Mouse (Mus musculus) spleen, postnatal 4 days (tissue): ENCODE data around the gene Tmem213.

Experiments
- DNase-seq, 2 experiments: peaks; one replicate each; pipeline ENCODE4 v3.0.0; 2022; ENCODE audit warnings: low spot score in 2 of 2

The Tmem213 gene

GRCm38 (mm10) chr6:38116107-38116770 lies 7.2 kb downstream of the Tmem213 start:
- no peak for DNase-seq

GRCm38 (mm10) chr6:38118341-38118740 lies 9.3 kb downstream of the Tmem213 start:
- DNase-seq = no peak

DNA sequence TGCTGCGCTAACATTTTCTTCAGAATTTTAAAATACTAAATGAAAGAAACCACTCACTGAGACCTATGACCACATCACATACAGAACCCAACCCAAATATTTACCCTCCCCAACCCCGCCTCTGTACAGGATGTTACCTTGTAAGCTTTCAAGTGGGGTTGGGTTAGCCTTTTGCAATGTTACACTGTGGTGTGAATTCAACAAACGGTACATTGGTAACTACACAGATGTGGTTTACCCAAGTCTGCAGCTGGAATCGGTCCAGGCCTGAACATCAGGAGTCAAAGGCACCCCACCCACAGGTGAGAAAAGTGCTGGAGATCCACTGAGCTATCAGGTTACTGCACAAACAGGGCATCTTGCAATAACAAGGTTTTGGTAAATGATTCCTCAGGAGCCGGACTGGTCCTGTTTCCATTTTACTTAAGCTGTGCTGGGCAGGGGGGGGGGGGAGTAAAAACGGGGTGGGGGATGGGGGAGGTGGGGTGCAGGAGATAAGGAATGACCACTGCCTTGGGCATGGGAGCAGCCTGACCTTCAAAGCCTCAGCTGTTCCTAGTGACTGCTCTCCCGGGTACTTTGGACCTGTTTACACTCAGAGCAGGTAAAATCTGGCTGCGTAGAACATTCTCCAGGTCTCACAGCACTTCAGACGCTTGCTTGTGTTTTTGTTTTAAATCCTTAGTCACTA lies 11.8 kb downstream of the Tmem213 start:
- no peak for DNase-seq

- no peak for DNase-seq
These were observed 12.8 kb downstream of the Tmem213 start for GRCm38 (mm10) chr6:38121843-38122242.

DNA sequence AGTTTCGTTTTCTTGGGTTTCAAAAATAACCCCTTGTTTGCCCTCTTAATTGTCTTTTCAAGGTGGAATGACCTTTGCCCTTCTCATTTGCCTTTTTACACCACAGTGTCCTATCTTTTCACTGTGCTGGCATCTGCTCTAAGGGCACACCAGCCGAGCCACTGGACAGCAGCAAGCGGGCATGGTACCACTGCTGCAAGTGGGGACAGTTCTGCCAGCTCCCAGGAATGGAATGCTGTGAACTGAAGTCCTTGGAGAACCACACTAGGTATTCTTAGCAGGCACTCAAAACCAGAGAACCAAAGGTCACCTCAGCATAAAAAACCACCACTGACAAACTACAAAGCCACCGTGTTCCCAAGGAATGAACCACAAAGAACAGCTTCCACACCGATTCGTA lies 13.7 kb downstream of the Tmem213 start:
- DNase-seq = no peak

GRCm38 (mm10) chr6:38123471-38124206 lies 14.6 kb downstream of the Tmem213 start:
- no peak for DNase-seq

DNA sequence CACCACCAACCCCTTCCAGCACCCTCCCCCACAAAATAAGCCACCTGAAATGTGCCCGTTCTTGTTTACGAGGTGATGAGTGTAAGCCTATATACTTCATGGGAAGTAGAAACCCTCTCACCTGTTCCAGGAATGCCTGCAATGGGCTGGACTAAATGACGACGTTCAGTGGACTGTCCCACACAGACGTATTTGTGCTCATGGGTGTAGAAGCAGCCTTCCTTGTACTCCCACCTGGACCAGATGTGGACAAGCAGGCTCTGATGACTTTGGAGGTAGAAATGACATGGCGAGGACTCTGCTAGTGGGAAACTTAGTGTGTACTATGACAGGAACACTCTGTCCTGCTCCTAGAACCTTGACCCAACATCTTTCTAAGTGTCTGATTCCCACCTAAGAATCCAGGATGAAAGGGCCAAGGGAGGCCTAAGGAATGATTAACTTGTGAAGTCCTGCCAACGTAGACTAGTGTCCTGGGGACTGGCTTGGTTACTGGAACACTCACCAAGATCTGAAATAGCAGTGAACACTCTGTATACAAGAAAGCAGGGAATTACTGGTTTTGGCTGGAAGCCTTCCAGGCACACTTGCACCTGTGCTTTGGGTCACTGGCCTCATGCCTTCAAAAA lies 15.3 kb downstream of the Tmem213 start, which contains the start of gene Atp6v0a4:
Gene Atp6v0a4 (minus strand): TSS at position 380 of the 629 bp plus-strand sequence.
- DNase-seq = no peak

- DNase-seq = no peak
These were observed 15.8 kb downstream of the Tmem213 start for GRCm38 (mm10) chr6:38124882-38125281.

DNA sequence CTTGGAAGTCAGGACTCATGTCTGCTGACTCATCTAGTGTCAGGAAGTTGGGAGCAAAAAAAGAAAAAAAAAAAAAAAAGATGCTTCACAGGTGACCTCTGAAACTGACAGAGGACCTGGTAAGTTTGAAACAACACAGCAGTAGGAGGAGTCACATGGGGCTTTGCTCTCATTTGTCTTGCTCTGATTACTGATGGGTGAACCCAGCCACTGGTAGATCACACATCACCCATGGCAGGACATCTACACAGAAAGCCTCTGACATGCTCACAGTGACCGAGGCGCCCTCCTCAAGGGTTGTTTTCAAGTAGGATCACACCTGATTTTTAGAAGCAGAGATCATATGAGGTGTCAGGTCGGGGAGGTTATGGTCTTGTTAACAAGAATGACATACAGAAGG lies 16.4 kb downstream of the Tmem213 start:
- DNase-seq = no peak

DNA sequence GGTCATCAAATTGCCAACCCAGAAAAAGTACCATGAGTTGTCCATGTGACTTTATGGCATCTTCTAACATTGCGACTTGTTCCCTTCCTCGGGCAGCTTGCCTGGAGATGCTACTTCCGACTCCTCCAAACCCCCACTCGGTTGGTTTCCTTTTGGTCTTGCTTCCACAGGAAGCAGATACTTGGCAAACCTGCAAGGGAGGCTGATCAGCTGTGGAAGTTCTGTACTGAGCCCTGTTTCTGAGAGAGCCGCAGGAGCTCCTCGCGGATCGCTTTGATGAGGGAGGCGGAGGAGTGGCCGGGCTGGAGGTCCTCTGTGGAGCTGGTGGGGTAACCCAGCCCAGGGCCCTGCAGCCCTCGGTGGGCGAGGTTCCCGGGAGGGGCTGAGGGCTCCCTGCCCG lies 19.1 kb downstream of the Tmem213 start:
- DNase-seq = no peak

DNA sequence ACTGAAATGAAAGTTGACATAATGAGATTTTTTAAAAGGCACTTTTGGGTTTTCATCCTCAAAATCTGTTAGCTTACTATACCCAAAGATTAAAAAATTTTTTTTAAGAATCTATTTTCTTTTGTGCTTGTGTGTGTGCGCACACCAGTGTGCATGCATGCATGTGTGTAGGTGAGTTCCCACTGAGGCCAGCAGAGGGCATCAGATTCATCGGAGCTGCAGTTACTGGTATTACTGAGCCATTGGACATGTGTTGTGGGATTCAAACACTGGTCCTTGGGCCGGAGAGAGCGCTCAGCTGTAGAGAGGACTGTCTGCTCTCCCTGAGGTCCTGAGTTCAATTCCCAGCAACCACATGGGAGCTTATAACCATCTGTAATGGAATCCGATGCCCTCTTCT lies 20.8 kb downstream of the Tmem213 start:
- no peak for DNase-seq

GRCm38 (mm10) chr6:38131801-38132231 lies 22.8 kb downstream of the Tmem213 start:
- no peak for DNase-seq

- DNase-seq = no peak
These were observed 25.9 kb downstream of the Tmem213 start for GRCm38 (mm10) chr6:38134806-38135559.

- DNase-seq = no peak
These were observed 30.0 kb downstream of the Tmem213 start for GRCm38 (mm10) chr6:38139086-38139485.

GRCm38 (mm10) chr6:38140402-38140801 lies 31.3 kb downstream of the Tmem213 start:
- DNase-seq = no peak

GRCm38 (mm10) chr6:38144161-38144998 lies 35.3 kb downstream of the Tmem213 start:
- DNase-seq = no peak

DNA sequence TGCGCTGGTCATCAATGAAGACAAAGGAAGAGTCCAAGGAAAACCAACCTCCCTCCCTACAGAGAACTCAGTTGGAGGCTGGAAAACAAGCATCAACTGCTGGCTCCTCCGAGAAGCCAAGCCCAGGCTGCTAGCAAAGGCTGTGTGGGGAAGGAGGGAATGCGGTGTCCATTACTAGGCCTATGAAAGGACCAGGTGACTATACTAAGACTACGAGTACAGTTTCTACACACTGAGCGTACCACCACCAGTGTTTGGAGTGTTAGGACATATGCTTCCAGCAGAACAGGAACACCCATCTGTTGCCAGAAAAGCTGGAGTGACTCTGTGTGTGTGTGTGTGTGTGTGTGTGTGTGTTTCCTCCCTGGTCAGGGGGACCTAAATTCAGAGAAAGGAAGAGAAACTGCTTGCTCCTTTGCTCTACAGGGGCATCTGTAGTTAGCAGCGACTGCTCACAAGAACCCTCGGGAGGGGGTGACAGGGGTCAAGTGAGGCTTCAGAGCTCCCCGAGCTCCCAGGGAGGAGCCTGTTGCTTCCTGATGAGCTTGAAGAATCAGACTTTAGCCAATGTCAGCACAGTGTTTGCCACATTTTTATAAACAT lies 36.5 kb downstream of the Tmem213 start:
- DNase-seq = no peak

- DNase-seq = no peak
These were observed 38.2 kb downstream of the Tmem213 start for GRCm38 (mm10) chr6:38147301-38147700.

DNA sequence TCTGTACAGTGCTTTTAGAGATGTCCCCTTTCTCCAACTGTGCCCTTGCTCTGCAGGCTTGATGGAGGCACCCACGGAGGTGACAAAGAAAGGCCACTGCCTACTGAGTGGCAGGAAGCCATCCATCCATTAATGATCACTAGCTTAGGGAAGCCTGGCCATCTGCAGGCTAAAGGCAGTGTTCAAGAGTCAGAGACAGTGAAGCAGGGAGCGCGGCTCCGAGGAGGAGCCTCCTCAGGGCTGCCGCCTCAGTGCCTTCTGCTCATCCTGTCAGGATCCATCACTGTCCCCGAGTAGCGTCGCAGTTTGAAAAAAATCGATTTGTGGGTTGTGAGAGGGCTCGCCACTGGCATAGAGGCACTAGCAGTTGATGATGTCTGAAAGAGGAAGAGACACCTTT lies 39.6 kb downstream of the Tmem213 start:
- DNase-seq = no peak

DNA sequence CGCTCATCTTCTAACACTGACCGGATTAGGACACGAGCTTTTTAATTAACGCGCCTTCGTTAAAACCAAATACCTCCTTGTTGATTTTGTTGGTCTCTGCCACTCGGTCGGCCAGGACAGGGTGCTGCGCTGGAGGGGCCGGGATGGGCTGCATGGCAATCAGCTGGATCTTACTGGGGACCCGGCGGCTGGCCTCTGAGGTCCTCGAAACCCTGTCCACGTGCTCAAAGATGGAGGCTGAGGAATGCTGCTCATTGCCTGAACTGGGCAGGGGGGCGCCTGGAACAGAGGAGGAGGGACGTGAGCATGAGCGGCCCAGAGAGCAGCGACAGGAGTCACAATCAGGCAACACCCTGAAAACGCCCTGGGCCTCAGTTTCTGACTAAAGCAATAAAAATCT lies 40.4 kb downstream of the Tmem213 start:
- no peak for DNase-seq
